Mouse (Mus musculus) spleen, postnatal 14 days (tissue): ENCODE results near the gene Galk1.

ENCODE experiments used
- DNase-seq, 2 experiments: peaks; one replicate each; pipeline ENCODE4 v3.0.0; 2021 to 2022; ENCODE audit warnings: low spot score in 2 of 2

Galk1 gene

DNA sequence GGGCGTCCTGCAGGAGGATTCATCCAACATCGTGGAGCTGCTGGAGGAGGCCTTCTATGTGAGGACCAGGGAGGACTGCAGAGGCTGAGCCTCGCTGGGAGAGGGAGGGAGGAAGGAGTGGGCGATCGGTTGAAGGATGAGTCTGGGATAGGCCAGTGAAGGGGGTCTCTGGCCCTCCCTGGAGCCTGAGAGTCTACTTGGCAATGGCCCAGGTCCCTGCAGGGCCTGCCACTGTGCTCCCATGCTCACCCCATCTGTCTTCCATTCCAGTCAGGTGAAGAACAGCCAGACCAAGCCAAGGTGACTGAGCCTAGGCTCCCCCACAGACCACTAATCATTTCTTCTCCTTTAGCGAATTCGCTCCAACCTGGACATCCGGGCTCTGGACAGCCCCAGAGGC is 29.2 kb downstream of the Galk1 start:
- DNase-seq: no peak

DNA sequence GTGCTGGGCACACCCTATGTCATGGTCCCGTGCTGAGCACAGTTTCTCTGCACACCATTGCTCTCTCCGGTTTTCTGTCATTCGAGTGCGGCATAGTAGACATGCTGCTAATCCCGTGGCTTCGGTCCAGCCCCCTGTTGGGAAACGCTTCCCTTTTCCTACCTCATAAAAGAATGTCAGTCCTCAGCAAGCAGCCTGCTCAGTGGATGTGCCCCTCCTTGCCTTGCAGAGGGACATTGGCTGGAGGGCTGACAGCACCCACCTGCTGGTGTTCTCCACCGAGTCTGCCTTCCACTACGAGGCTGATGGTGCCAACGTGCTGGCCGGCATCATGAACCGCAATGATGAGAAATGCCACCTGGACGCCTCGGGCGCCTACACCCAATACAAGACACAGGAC is 30.0 kb downstream of the Galk1 start:
- no peak for DNase-seq

DNA sequence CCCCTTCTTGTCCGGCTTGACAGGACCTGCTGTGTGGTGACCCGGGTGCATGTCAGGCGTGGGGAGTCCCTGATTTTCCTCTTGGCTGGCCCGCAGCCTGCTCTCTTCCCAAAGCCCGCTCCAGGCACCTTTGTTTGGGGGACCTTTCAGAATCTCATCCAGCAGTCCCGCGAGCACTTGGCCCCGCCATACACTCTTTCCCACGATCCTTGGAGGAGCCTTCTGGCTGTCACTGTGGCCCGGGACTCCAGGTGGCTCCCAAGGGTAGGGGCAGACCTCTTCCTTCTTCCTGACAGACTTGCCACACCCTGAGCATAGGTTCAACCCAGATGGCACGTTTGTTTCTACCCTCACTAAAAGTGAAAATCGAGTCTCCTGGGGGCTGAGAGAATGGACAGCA is 37.0 kb downstream of the Galk1 start:
- DNase-seq: no peak

DNA sequence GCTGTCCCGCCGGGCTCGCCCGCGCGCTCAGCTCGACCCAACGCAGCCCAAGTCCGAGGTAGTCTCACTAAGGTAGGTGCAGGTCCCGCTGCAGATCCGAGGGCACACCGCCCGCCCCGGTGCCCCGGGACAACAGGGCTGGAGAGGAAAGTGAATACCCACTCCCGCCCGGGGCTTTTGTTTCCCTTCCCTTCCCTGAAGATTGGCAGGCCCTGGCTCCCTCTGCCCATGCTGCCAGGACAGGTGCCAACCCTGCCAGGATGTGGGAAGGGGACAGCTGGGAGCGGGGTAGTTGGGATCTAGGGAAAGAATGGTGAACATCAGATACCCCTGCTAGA is 37.5 kb downstream of the Galk1 start:
- DNase-seq: no peak

DNA sequence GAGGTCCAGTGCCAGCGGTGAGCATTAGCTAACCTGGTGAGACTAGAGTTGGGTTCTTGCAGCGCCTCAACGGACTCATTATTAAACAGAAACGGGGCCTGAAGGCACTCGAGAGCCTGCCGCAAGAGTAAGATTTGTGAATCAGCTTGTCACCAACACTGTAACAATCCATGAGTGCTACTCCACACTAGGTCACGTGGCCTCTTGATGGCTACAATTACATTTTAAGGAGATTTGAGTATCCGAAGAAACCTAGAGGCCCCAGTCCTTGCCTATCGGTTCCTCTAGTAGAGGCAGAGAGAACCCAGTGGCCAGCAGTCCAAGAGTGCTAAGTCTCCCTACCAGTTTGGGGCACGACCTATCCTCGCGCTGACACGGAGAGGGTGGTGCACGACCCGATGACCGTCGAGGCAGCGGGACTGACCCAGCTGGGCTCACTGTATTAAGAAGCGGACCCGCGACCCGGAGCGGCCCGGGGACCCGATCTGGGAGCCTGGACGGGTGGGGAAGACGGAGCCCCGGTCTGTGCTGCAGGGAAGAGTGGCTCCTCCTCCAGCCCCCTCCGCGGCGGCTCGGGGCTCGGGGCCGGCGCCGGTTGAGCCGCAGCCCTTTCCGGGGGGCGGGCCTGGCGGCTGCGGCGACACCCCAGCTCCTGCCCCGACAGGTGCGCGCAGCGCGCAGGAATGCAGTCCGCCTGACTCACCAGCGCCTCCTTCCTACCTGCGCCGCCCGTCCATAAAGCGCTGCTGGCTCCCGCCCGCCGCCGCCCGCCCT is 38.0 kb downstream of the Galk1 start, which contains the start of gene Itgb4:
TSS of gene Itgb4 (plus strand) at position 401 of the 774 bp plus-strand sequence.
- DNase-seq: peak; percentile 17 to 25

DNA sequence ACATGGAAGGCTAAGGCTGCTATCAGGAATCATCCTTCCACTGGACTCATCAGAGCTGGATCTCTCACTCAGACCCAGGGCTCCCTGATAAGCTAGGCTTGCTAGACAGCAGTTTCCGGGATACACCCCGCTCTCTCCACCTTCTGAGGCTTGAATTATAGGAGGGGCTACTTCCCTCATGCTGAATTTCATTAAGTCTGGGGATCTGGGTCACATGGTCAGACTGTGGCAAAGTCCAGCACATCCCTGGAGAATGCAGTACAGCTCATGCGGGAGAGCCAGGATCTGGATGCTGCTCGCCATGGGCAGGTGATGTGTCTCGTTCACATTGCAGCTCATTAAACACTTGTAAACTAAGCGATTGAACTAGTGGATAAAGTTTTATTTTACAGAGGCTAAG is 41.5 kb downstream of the Galk1 start:
- DNase-seq: no peak

DNA sequence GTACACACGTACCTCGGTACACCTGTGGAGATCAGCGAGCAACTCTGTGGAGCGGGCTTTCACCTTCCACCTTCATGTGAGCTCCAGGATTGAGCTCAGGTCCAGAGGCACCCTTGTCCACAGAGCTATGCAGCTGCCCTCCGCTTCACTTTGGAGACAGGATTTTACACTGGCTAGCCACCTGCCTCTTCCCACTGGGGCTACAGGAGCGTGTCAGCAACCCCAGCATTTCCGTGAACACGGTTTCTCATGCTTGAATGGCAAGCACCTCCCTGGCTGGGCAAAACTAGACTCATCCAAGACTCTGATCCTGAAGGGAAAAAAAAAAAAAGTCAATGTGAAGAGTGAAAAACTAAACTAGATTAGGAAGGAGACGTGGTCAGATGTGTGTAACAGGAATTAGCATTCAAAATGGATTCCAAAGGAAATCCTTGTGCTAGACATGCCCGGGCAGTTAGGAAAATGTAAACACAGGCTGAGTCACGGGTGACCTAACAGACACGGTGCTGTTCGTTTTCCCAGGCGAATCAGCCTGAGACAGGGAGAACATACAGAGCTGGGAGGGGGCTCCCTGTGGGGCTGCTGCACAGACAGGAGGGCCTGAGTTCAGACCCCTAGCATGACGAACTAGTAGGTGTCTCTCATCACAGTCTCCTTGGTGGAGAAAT is 42.4 kb downstream of the Galk1 start:
- no peak for DNase-seq

DNA sequence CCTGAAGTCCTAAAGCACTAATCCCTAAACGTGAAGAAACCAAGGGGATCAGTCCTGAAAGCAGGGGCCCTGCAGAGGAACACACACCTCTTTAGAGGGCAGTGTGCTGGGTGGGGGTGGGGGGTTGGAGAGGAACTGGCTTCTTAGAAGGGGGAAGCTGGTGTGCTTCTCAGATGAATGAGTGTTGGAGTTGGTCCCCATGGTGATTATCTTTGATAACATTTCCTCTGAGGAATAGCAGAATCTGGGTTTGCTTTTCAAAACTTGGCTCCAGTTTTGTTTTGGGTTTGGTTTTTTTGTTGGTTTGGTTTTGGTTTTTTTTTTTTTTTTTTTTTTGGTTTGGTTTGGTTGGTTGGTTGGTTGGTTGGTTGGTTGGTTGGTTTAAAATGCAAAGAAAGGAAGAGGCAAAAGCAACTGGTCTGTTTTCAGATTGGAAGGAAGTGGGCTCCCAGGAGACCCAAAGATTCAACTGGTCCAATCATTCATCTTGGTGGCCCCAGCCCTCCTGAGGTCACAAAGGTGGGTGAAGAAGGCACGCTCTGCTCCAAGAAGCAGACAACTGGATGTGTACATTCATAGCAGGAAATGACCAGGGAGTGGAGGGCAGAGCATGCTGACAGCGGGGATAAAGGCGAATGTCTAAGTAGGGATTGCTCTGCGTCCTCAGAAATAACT is 43.7 kb downstream of the Galk1 start:
- DNase-seq: no peak

DNA sequence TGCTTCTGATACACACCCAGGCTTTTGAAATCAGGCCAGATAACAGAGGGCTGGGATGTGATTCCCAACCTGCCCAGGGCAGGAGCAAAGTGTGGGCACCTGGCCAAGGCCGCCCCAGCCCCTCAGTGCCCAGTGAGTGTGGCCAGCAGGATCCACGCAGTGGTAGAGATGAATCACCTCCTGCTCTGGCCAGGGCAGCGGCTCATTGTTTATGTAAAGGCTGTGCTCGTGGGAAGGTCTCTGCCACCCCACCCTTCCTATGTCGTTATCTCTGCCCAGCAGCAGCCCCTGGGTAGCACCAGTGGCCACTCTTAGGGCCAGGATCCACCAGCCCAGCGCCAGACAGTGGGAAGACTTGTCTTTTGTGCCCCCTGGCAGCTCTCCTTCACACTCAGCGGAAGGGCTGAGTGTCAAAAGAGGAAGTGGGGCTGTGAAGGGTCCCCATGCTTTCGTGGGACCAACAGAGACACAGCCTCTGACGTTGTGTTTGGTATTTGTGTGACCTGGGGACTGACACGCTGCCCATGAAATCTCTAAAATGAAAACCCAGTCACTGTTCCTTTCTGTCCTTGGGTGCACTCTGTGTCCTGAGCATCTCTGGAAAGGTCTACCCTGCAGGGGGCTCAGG is 47.4 kb downstream of the Galk1 start:
- no peak for DNase-seq

DNA sequence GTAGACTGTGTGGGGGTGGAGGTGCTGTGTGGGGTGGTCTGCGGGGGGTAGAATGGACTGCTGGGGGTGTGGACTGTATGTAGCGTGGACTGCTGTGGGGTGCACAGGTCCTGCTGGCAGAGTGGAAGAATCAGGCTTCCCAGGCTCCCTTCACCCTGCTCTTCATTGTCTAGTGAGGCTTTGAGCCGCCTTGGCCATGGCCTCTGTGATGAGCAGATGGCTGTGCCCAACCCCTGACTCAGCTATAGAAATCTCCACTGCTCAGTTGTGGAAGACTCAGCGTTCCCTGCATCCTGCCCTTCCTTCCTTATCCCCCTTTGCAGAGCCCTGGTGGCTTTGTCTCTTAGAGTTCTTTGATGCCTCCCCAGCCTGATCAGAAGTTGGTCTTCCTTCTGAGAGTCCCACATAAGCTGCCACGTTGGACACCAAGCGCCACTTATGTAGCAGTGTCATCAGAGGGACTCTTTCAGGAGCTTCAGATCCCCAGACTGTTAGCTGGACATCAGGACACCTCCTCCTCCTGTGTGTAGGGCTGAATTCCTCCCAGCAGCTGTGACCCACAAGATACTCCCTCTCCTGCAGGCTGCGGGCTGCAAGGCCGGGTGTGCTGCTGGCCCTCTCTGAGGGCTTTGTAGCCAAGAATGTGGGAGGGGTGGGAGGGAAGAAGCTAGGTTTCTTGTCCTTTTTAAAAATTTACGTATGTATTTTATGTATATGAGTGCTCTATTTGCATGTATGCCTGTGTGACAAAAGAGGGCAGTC is 49.7 kb downstream of the Galk1 start:
- DNase-seq: no peak

DNA sequence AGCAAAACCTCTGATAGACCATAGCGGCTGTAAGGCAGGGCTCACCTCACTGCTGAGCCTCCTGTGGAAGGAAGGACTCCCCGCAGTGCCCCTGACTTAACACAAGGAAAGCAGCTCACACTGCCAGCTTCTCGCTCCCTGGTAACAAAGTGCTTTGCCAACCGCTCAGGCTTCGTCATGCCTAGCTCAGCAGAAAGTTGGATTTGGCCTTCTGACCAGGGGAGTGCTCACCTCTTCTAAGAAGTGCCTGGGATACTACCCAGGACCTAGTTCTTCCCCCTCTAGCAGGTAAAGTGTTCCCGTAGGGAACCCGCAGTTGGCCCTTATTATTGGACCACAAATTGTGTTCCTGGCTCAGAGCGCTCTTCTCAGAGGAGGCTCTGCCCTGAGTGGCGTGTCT is 53.5 kb downstream of the Galk1 start:
- DNase-seq: no peak
